Mouse (Mus musculus) stomach, postnatal 0 days (tissue): ENCODE data around the gene Wdr31.

Source experiments
- CTCF ChIP-seq: IDR thresholded peaks from 2 replicates; pipeline ENCODE4 v1.5.1; 2016; ENCODE audit warnings: antibody characterized with exemption, low read depth, mild to moderate bottlenecking, moderate library complexity
- EP300 ChIP-seq: optimal IDR thresholded peaks from 2 replicates; pipeline ENCODE3; 2016; ENCODE audit warnings: antibody characterized with exemption

- no peak for TF ChIP-seq EP300
- TF ChIP-seq CTCF: no peak
Observed at GRCm38 (mm10) chr4:62479937-62480708, 9.4 kb upstream of the Wdr31 start, which contains the start of gene Bspry.
